Mouse (Mus musculus): ENCODE measurements around the gene Vps52. TPM values are rescaled to one million over a fixed set of nuclear protein-coding genes. Genes with fewer than 3 reads are reported as not detected.

Gene Vps52
- polyA plus RNA-seq (2015; fragmentation: Nextera tagmentation; extraction: Ambion mirVana), result 46.3 and 48.1 TPM in 2 replicates

GRCm38 (mm10) chr17:33955555-33956214, at the start of gene Vps52, which contains the start of gene Rps18:
Gene Vps52, plus strand, starts transcription at chr17:33955812.
Gene Rps18, minus strand, starts transcription at chr17:33956001.
- peak within 1 kb of the TSS; percentile 95 for H3K9ac ChIP-seq (ENCODE audit: low read depth, low read length)
- H3K27ac ChIP-seq (ENCODE audit: low read length), result peak within 1 kb of the TSS; percentile 91
- peaks cover 5% of the 10 kb centered on the region; the same call in 1 of the 2 replicates for H3K36me3 ChIP-seq (ENCODE audit: control insufficient read depth, insufficient read depth, low read length)
- peaks cover 38% of the 10 kb centered on the region for H3K4me1 ChIP-seq (ENCODE audit: control insufficient read depth, insufficient read depth, low read length)
- under 1% methylated on average over 50 of the region's 50 CpGs for WGBS
- H3K4me3 ChIP-seq (ENCODE audit: low read length), result peak within 1 kb of the TSS; percentile 84
- peak within 1 kb of the TSS; percentile 89 for H3K4me2 ChIP-seq (ENCODE audit: low read depth, low read length)
- peak; percentile 82 for ATAC-seq
- no peaks in the 10 kb centered on the region for H3K9me3 ChIP-seq (ENCODE audit: control insufficient read depth, low read length)
- H3K27me3 ChIP-seq (replicated peaks; ENCODE audit: control insufficient read depth, insufficient read depth, low read length), result no peaks in the 10 kb centered on the region

- Histone ChIP-seq H3K9me3 (ENCODE audit: control insufficient read depth, low read length) (no peaks in the 10 kb centered on the region), H3K4me2 (ENCODE audit: low read depth, low read length) (peak overlapping the region; percentile 95), H3K9ac (ENCODE audit: low read depth, low read length) (peak overlapping the region; percentile 99), H3K36me3 (ENCODE audit: control insufficient read depth, insufficient read depth, low read length) (peaks cover 14% of the 10 kb centered on the region), H3K4me1 (ENCODE audit: control insufficient read depth, insufficient read depth, low read length) (peaks cover 9% of the 10 kb centered on the region; the same call in 1 of the 2 replicates), H3K27ac (ENCODE audit: low read length) (peak overlapping the region; percentile 95), H3K27me3 (replicated peaks; ENCODE audit: control insufficient read depth, insufficient read depth, low read length) (no peaks in the 10 kb centered on the region), H3K4me3 (ENCODE audit: low read length) (peak overlapping the region; percentile 91)
- peak; percentile 70 for ATAC-seq
- under 1% methylated on average over 41 of the region's 44 CpGs for WGBS
Observed at GRCm38 (mm10) chr17:33908331-33909076, 47.1 kb upstream of the Vps52 start.

GRCm38 (mm10) chr17:33909077-33909868, 46.3 kb upstream of the Vps52 start, which contains the start of gene Daxx:
Gene Daxx, plus strand, starts transcription at chr17:33909414.
- ATAC-seq, result peak; percentile 97
- H3K27ac ChIP-seq (ENCODE audit: low read length), result peak within 1 kb of the TSS; percentile 96
- peak within 1 kb of the TSS; percentile 91 for H3K4me3 ChIP-seq (ENCODE audit: low read length)
- H3K4me1 ChIP-seq (ENCODE audit: control insufficient read depth, insufficient read depth, low read length), result peaks cover 9% of the 10 kb centered on the region; the same call in 1 of the 2 replicates
- no peaks in the 10 kb centered on the region for H3K27me3 ChIP-seq (replicated peaks; ENCODE audit: control insufficient read depth, insufficient read depth, low read length)
- peaks cover 21% of the 10 kb centered on the region for H3K36me3 ChIP-seq (ENCODE audit: control insufficient read depth, insufficient read depth, low read length)
- peak within 1 kb of the TSS; percentile 99 for H3K9ac ChIP-seq (ENCODE audit: low read depth, low read length)
- peak within 1 kb of the TSS; percentile 95 for H3K4me2 ChIP-seq (ENCODE audit: low read depth, low read length)
- H3K9me3 ChIP-seq (ENCODE audit: control insufficient read depth, low read length), result no peaks in the 10 kb centered on the region
- under 1% methylated on average over 68 of the region's 68 CpGs for WGBS

- peak overlapping the region; percentile 99 for H3K9ac ChIP-seq (ENCODE audit: low read depth, low read length)
- WGBS, result under 1% methylated on average over 14 of the region's 14 CpGs
- no peaks in the 10 kb centered on the region for H3K27me3 ChIP-seq (replicated peaks; ENCODE audit: control insufficient read depth, insufficient read depth, low read length)
- no peaks in the 10 kb centered on the region for H3K9me3 ChIP-seq (ENCODE audit: control insufficient read depth, low read length)
- H3K4me1 ChIP-seq (ENCODE audit: control insufficient read depth, insufficient read depth, low read length), result peaks cover 10% of the 10 kb centered on the region
- H3K27ac ChIP-seq (ENCODE audit: low read length), result peak overlapping the region; percentile 96
- H3K4me2 ChIP-seq (ENCODE audit: low read depth, low read length), result peak overlapping the region; percentile 65
- ATAC-seq, result peak; percentile 8
- H3K4me3 ChIP-seq (ENCODE audit: low read length), result peak overlapping the region; percentile 91
- H3K36me3 ChIP-seq (ENCODE audit: control insufficient read depth, insufficient read depth, low read length), result peaks cover 23% of the 10 kb centered on the region
Observed at GRCm38 (mm10) chr17:33909869-33910250, 45.8 kb upstream of the Vps52 start.

GRCm38 (mm10) chr17:33910346-33911051, 45.1 kb upstream of the Vps52 start:
- H3K4me1 ChIP-seq (ENCODE audit: control insufficient read depth, insufficient read depth, low read length), result peaks cover 16% of the 10 kb centered on the region
- H3K9ac ChIP-seq (ENCODE audit: low read depth, low read length), result peak overlapping the region; percentile 99
- peak overlapping the region; percentile 96 for H3K27ac ChIP-seq (ENCODE audit: low read length)
- peaks cover 23% of the 10 kb centered on the region for H3K36me3 ChIP-seq (ENCODE audit: control insufficient read depth, insufficient read depth, low read length)
- H3K4me3 ChIP-seq (ENCODE audit: low read length), result peak overlapping the region; percentile 91
- H3K27me3 ChIP-seq (replicated peaks; ENCODE audit: control insufficient read depth, insufficient read depth, low read length), result no peaks in the 10 kb centered on the region
- ATAC-seq, result no peak
- H3K4me2 ChIP-seq (ENCODE audit: low read depth, low read length), result peak overlapping the region; percentile 65
- WGBS, result 45% methylated on average over 11 of the region's 11 CpGs
- no peaks in the 10 kb centered on the region for H3K9me3 ChIP-seq (ENCODE audit: control insufficient read depth, low read length)

- Histone ChIP-seq H3K9ac (ENCODE audit: low read depth, low read length) (no peak overlapping the region), H3K27me3 (replicated peaks; ENCODE audit: control insufficient read depth, insufficient read depth, low read length) (no peaks in the 10 kb centered on the region), H3K27ac (ENCODE audit: low read length) (no peak overlapping the region), H3K9me3 (ENCODE audit: control insufficient read depth, low read length) (no peaks in the 10 kb centered on the region), H3K4me2 (ENCODE audit: low read depth, low read length) (no peak overlapping the region), H3K36me3 (ENCODE audit: control insufficient read depth, insufficient read depth, low read length) (peaks cover 23% of the 10 kb centered on the region), H3K4me1 (ENCODE audit: control insufficient read depth, insufficient read depth, low read length) (peaks cover 16% of the 10 kb centered on the region), H3K4me3 (ENCODE audit: low read length) (no peak overlapping the region)
- WGBS, result 90% methylated on average over 31 of the region's 31 CpGs
- ATAC-seq, result no peak
Observed at GRCm38 (mm10) chr17:33911052-33911812, 44.4 kb upstream of the Vps52 start.

GRCm38 (mm10) chr17:33911813-33912414, 43.7 kb upstream of the Vps52 start:
- no peak overlapping the region for H3K9ac ChIP-seq (ENCODE audit: low read depth, low read length)
- 90% methylated on average over 28 of the region's 28 CpGs for WGBS
- no peak overlapping the region for H3K4me3 ChIP-seq (ENCODE audit: low read length)
- ATAC-seq, result no peak
- H3K9me3 ChIP-seq (ENCODE audit: control insufficient read depth, low read length), result no peaks in the 10 kb centered on the region
- H3K27ac ChIP-seq (ENCODE audit: low read length), result no peak overlapping the region
- H3K4me2 ChIP-seq (ENCODE audit: low read depth, low read length), result no peak overlapping the region
- H3K4me1 ChIP-seq (ENCODE audit: control insufficient read depth, insufficient read depth, low read length), result peaks cover 20% of the 10 kb centered on the region
- H3K27me3 ChIP-seq (replicated peaks; ENCODE audit: control insufficient read depth, insufficient read depth, low read length), result no peaks in the 10 kb centered on the region
- peaks cover 23% of the 10 kb centered on the region for H3K36me3 ChIP-seq (ENCODE audit: control insufficient read depth, insufficient read depth, low read length)

GRCm38 (mm10) chr17:33913264-33913663, 42.3 kb upstream of the Vps52 start:
- Histone ChIP-seq H3K9me3 (ENCODE audit: control insufficient read depth, low read length) (no peaks in the 10 kb centered on the region), H3K4me1 (ENCODE audit: control insufficient read depth, insufficient read depth, low read length) (peaks cover 22% of the 10 kb centered on the region), H3K9ac (ENCODE audit: low read depth, low read length) (no peak overlapping the region), H3K4me3 (ENCODE audit: low read length) (no peak overlapping the region), H3K4me2 (ENCODE audit: low read depth, low read length) (no peak overlapping the region), H3K27ac (ENCODE audit: low read length) (no peak overlapping the region), H3K36me3 (ENCODE audit: control insufficient read depth, insufficient read depth, low read length) (peaks cover 29% of the 10 kb centered on the region), H3K27me3 (replicated peaks; ENCODE audit: control insufficient read depth, insufficient read depth, low read length) (no peaks in the 10 kb centered on the region)
- no peak for ATAC-seq
- 89% methylated on average over 10 of the region's 10 CpGs for WGBS

Measured in intestine, embryonic 16.5 days (tissue).